Mouse (Mus musculus): ENCODE results near the gene Slc25a42.

DNA sequence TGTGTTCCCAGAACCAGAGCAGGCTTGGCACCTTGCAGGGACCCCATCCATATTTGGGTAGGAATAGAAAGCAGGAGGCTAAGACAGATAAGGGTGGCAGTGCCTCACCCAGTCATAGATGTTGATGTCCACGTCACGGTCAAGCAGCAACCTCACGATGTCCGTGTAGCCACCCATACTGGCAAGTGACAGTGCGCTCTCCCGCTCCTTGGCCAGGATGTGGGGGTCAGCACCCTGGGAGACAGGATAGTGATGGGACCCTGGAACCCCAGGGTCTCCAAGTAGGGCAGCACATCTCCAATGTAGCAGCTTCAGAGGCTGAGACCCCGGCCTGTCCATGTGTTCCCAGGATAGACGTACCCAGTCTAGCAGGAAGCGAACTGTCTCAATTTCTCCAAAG, 77.2 kb downstream of the Slc25a42 start:
- TF ChIP-seq POLR2AphosphoS5 (IDR thresholded peaks at IDR 0.05; ENCODE audit: insufficient replicate concordance, low read depth, low read length) (no peak), GATA2 (IDR thresholded peaks at IDR 0.05; ENCODE audit: borderline replicate concordance, low read depth, low read length) (no peak)
